Mouse (Mus musculus) midbrain, embryonic 15.5 days (tissue): Measurements from ENCODE around the gene Tardbp. TPM values are rescaled to one million over a fixed set of nuclear protein-coding genes. Genes with fewer than 3 reads are reported as not detected.
A peak's percentile ranks its signal among the peaks of the same experiment; 100 is the strongest.

Source experiments
- ATAC-seq: fragments of 200-750 bp; cut with Nextera tagmentation; replicated peaks from 2 replicates; pipeline ENCODE4 v1.8.0; 2017; ENCODE audit warnings: moderate TSS enrichment
- H3K27ac ChIP-seq: fragments of 300-500 bp; sonication (generic); 2 replicates; pipeline ENCODE4 v1.5.1; 2015; ENCODE audit warnings: mild to moderate bottlenecking, inconsistent platforms
- H3K27me3 ChIP-seq: fragments of 300-500 bp; sonication (generic); replicated peaks from 2 replicates; pipeline ENCODE4 v1.6.1; 2015; ENCODE audit warnings: inconsistent platforms
- H3K36me3 ChIP-seq: fragments of 300-500 bp; sonication (generic); replicated peaks from 2 replicates; pipeline ENCODE4 v1.6.1; 2015; ENCODE audit warnings: inconsistent platforms
- H3K4me1 ChIP-seq: fragments of 300-500 bp; sonication (generic); 2 replicates; pipeline ENCODE4 v1.6.1; 2015; ENCODE audit warnings: inconsistent platforms
- H3K4me2 ChIP-seq: fragments of 300-500 bp; sonication (generic); 2 replicates; pipeline ENCODE4 v1.6.1; 2015; ENCODE audit warnings: inconsistent platforms, mild to moderate bottlenecking, moderate library complexity
- H3K4me3 ChIP-seq: fragments of 300-500 bp; sonication (generic); 2 replicates; pipeline ENCODE4 v1.5.1; 2015; ENCODE audit warnings: mild to moderate bottlenecking, inconsistent platforms
- H3K9ac ChIP-seq: fragments of 300-500 bp; sonication (generic); 2 replicates; pipeline ENCODE4 v1.6.1; 2015; ENCODE audit warnings: mild to moderate bottlenecking, inconsistent platforms
- H3K9me3 ChIP-seq: fragments of 300-500 bp; sonication (generic); 2 replicates; pipeline ENCODE4 v1.6.1; 2016; ENCODE audit warnings: inconsistent platforms
- WGBS: fragments of 180-500 bp; shearing (Covaris S2); methylation state at CpG from one replicate; pipeline ENCODE4 v1.1.7; 2015; ENCODE audit warnings: mixed read lengths; 5-methylcytosine and 5-hydroxymethylcytosine counted together
- polyA plus RNA-seq: library from polyadenylated mRNA; unstranded; fragments of >200 nt; fragmentation: Nextera tagmentation; extraction: Ambion mirVana; gene quantifications from 2 replicates; pipeline ENCODE4 v1.2.1, GENCODE M21; 2015

Gene Tardbp
- polyA plus RNA-seq, result 182 and 185 TPM in 2 replicates

DNA sequence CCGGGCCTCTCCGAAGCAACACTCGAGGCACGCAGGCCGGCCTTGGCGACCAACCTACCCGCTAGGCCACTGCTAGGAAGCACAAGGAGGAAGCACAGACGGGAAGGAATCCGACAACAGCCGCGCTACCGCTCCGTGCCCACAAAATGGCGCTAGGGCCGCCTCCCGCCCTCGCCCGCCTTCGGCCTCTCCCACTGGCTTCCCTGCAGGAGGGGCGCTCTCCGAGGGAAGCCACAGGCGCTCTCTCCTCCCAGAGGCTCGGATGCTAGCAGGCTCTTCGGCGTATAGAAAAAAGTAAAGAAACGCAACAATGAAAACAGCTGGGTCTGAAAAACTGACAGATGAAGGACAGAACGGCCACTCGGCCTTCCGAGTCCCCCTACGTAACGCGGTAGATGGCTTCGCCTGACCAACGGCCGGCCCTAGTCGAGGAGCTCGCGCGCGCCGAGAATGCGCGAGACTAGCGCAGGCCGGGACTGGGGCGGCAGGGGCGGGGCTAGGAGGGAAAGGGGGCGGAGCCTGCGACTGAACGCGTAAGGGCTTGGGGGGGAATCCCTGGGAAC lies at the start of gene Tardbp:
Gene Tardbp, minus strand, starts transcription at position 397 of the 563 bp plus-strand sequence.
- Histone ChIP-seq H3K9ac (peak within 1 kb of the TSS; percentile 96), H3K9me3 (no peaks in the 10 kb centered on the region), H3K4me2 (peak within 1 kb of the TSS; percentile 83), H3K4me3 (peak within 1 kb of the TSS; percentile 84), H3K27me3 (no peaks in the 10 kb centered on the region), H3K4me1 (peaks cover 28% of the 10 kb centered on the region), H3K36me3 (peaks cover 21% of the 10 kb centered on the region), H3K27ac (peak within 1 kb of the TSS; percentile 93)
- under 1% methylated on average over 51 of the region's 51 CpGs for WGBS
- ATAC-seq, result peak; percentile 96

DNA sequence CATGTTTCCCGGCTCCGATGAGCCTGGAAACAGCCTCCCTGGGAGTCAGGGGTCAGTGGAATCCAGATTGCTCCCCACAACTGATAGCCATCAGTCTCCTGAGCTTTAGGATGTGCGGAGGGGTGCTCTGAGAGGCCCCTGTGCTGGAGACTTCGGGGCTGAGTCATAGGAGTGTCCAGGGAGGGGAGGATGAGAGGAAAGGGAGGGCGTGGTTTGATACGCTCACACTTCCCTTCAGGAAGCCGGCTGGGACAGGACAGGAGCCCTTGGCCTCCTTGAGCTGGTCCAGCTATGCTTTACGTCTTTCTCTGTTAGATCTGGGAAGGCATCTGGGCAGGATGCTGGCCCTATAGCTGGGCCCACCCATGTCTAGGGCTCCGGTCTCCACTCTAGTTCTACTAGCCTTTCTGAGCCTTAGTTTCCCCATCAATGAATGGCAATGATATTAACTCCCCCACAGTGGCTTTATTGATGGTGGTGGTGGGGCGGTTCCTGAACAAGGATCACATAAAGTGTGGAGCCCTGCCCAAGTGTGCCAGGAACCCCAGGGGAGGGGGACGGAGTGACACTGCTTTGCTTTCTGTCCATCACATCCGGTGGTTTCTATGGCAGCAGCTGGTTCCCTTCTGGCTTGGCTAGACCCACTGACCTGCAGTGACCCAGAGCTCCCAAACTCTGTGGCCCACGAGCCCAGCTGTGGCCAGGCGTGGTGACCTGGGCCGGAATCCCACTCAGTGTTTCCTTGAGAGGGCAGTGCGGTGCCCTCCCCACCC lies 49.6 kb upstream of the Tardbp start:
- WGBS, result 50% methylated on average over 15 of the region's 16 CpGs
- no peak overlapping the region for H3K27ac ChIP-seq
- no peaks in the 10 kb centered on the region for H3K27me3 ChIP-seq
- no peak overlapping the region for H3K9ac ChIP-seq
- H3K9me3 ChIP-seq, result no peaks in the 10 kb centered on the region
- no peak for ATAC-seq
- peaks cover 12% of the 10 kb centered on the region for H3K4me1 ChIP-seq
- H3K4me2 ChIP-seq, result no peak overlapping the region; the same call in 1 of the 2 replicates
- H3K36me3 ChIP-seq, result no peaks in the 10 kb centered on the region
- no peak overlapping the region for H3K4me3 ChIP-seq

DNA sequence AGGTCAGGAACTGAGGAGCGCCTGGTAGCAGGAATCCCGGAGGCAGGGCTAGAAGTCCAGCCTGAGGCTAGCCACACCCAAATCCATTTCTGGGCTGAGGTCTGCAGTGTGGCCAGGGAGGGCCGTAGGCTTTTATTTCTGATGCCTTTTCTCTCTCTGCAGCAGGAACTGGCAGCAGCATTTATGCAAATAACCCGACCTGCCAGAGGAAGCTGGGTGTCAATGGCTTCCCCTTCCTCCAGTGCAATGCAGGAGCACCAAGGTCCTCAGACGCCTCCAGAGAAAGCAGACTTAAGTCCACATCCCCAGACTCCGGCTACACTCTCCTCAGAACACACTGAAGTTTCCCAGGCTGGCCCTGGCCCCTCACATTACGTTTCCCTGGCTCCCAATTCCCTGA lies 48.2 kb upstream of the Tardbp start:
- no peak overlapping the region for H3K4me3 ChIP-seq
- H3K4me1 ChIP-seq, result peaks cover 12% of the 10 kb centered on the region
- H3K27ac ChIP-seq, result no peak overlapping the region
- ATAC-seq, result no peak
- no peak overlapping the region for H3K4me2 ChIP-seq
- H3K9ac ChIP-seq, result no peak overlapping the region
- H3K27me3 ChIP-seq, result no peaks in the 10 kb centered on the region
- no peaks in the 10 kb centered on the region for H3K9me3 ChIP-seq
- WGBS, result 50% methylated on average over 7 of the region's 7 CpGs
- no peaks in the 10 kb centered on the region for H3K36me3 ChIP-seq

DNA sequence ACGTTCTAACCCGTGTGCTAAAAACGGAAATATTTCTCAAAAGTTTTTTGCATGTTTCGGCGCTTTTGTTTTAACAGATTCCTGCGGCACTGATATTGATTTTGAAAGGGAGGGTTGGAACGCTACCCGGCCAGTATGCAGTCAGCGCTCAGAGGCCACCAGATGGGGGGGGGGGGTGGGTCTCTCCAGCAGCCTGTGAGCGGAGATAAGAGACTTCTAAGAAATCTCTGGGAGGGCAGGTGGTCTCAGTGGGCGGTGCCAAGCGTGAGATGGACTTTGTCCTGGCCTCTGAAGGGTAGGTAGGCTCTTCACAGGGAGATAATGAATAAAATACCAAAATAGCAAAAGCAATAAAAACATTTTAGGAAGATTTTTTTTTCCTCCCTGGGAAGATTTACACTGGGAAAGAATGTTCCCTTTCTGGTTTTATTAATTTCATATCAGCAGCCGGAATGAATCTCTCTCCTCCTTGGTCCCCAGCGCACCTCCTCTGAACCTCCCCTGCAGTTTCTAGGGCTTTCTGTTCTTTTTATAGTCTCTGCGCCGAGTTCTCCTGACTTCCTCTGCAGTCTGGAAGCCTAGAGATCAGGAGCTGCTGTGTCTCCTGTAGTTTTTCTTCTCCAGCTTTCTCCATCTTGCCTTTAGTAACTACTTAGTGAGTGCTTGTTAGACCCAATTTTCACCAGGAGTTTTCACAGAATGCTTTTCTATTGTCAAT lies 44.6 kb upstream of the Tardbp start:
- H3K36me3 ChIP-seq, result no peaks in the 10 kb centered on the region
- no peak overlapping the region for H3K9ac ChIP-seq
- no peak overlapping the region for H3K4me3 ChIP-seq
- no peak overlapping the region for H3K27ac ChIP-seq
- H3K27me3 ChIP-seq, result no peaks in the 10 kb centered on the region
- no peaks in the 10 kb centered on the region for H3K9me3 ChIP-seq
- H3K4me2 ChIP-seq, result no peak overlapping the region
- H3K4me1 ChIP-seq, result peaks cover 3% of the 10 kb centered on the region
- no peak for ATAC-seq
- WGBS, result 60% methylated on average over 16 of the region's 16 CpGs

DNA sequence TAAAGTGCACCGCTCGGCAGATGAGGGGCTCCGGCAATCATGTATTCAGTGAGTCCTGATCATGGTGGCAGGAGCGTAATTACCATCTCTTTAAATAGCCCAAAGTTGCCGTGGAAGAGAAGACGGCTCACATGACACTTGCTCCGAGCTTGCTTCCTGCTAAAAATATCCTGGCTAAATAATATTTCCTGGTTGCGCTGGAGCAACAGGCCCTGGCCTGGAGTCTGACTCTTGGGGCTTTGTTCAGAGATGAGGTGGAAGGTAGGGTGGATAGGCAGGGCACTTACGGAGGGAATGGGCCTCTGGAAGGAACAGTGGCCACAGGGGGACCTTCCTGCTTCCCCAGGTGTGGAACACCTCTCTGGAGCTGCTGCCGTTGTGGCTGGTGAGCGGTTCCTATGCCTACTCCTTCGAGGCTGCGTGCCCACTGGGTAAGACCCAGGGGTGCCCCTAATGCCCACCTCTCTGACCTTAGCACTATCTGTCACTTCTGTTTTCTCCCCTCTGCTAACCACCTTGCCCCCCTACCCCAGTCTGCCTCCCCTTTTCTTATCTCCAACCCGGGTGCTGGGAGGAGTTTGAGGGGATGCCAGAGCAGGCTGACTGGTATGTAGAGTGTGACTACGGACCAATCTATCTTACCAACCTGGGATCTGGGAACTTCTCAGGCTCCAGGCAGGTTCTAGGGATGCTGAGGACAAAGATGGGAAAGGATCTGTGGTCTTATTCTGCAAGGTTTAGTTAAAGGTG lies 40.4 kb upstream of the Tardbp start:
- no peak for ATAC-seq
- Histone ChIP-seq H3K9me3 (no peaks in the 10 kb centered on the region), H3K27ac (no peak overlapping the region), H3K27me3 (no peaks in the 10 kb centered on the region), H3K36me3 (no peaks in the 10 kb centered on the region), H3K4me1 (peaks cover 6% of the 10 kb centered on the region; the same call in 1 of the 2 replicates), H3K9ac (no peak overlapping the region), H3K4me3 (no peak overlapping the region), H3K4me2 (no peak overlapping the region)
- 88% methylated on average over 15 of the region's 15 CpGs for WGBS

DNA sequence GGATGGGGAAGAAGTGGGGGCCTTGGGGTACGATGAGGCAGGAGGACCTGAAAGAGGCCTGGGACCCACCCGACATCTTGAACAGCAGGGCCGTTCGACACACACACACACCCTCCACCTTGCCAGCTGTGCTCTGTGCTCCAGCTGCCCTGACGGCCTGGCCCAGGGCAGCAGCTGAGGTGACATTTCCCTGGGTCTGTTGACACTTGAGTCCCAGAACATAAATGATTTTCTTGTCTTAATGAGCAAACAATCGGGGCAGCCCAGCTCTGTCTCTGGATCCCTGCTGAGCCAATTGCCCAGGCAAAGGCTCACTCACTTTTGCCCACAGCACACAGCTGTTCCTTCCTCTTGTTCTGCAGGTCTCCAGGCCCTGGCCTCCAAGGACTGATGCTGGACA lies 37.2 kb upstream of the Tardbp start:
- Histone ChIP-seq H3K27ac (no peak overlapping the region), H3K4me1 (peaks cover 6% of the 10 kb centered on the region; the same call in 1 of the 2 replicates), H3K27me3 (no peaks in the 10 kb centered on the region), H3K4me3 (no peak overlapping the region), H3K36me3 (no peaks in the 10 kb centered on the region), H3K9ac (no peak overlapping the region), H3K9me3 (no peaks in the 10 kb centered on the region), H3K4me2 (no peak overlapping the region)
- 57% methylated on average over 6 of the region's 6 CpGs for WGBS
- no peak for ATAC-seq

DNA sequence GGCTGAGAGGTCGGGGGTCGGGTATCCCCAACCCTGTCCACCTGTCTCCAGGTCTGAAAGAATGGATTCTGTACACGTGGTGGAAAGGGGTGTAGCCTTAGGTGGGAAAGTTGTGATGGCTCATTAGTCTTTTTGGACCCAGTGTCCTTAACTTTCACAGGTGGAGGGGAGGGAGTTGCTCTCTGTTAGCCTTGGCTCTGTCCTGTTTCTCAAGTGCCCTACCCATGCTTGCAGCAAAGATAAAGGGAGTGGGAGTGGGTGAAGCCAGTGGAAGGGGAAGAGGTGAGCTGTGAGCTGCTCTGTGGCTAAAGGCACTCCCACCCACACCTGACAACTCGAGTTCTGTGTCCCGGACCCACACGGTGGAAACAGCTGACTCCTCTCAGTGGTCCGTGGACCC lies 36.5 kb upstream of the Tardbp start:
- Histone ChIP-seq H3K27me3 (no peaks in the 10 kb centered on the region), H3K27ac (no peak overlapping the region), H3K4me3 (no peak overlapping the region), H3K9ac (no peak overlapping the region), H3K9me3 (no peaks in the 10 kb centered on the region), H3K36me3 (no peaks in the 10 kb centered on the region), H3K4me2 (no peak overlapping the region), H3K4me1 (peaks cover 6% of the 10 kb centered on the region; the same call in 1 of the 2 replicates)
- no peak for ATAC-seq
- WGBS, result 75% methylated on average over 7 of the region's 7 CpGs

DNA sequence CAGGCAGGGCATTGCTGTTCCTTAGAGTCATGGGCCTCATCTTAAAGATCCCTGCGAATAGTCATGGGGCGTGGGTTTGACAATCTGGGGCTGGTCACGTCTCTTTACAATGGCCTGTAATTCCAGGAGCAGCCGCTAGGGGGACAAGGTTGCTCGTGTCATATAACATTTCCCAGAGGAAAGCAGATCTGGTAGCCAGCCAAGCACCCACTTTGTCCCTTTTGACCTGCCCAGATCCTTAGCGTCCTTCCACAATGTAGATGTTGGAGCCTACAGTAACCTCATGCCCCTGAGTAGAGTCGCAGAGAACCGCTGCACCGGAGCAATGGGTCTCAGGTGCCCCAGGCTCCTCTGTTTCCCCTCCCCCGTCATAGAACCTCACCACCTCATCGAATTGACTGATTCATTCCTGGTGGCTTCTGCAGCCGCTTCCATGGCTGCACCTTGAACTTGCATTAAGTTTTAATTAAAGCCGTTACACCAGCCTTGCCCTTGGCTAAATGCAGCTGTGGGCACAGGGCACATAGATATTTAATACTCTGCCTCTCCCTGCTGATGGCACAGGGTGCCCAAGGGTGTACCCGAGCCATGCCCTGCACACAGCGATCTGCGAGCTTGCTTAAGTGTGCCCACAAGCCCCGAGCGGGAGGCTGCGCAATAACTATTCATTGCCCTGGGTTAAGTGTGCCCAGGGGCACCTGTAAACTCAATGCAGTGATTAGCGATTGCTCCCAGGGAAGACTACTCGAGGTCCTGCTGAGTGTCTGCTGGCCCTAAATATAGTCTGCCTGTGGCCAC lies 35.5 kb upstream of the Tardbp start:
- H3K4me2 ChIP-seq, result peak overlapping the region; percentile 21; the same call in 1 of the 2 replicates
- whole genome bisulfite sequencing, result 32% methylated on average over 21 of the region's 21 CpGs
- no peak overlapping the region for H3K9ac ChIP-seq
- no peaks in the 10 kb centered on the region for H3K9me3 ChIP-seq
- no peak overlapping the region for H3K27ac ChIP-seq
- no peaks in the 10 kb centered on the region for H3K36me3 ChIP-seq
- H3K27me3 ChIP-seq, result no peaks in the 10 kb centered on the region
- peaks cover 6% of the 10 kb centered on the region; the same call in 1 of the 2 replicates for H3K4me1 ChIP-seq
- H3K4me3 ChIP-seq, result no peak overlapping the region
- ATAC-seq, result no peak

DNA sequence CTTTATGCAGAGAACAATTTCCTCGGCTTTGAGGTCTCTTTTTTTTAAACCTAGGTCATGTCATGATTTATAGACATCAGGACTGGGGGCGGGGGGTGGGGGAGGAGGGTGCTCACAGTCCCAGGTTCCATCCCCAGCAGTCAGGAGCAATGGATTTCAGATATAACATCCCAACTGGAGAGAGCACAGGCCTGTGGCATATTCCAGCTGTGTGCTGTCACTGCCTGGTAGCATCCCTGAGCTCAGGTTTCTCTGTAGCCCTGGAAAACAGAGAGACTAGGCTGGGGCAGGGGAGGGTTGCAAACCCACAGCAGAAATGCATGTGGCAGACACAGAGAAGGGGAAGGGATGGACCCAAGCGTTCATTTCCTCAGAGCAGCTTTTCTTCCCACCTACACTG lies 33.4 kb upstream of the Tardbp start:
- Histone ChIP-seq H3K4me2 (no peak overlapping the region), H3K9me3 (no peaks in the 10 kb centered on the region), H3K27ac (no peak overlapping the region), H3K27me3 (no peaks in the 10 kb centered on the region), H3K4me3 (no peak overlapping the region), H3K36me3 (no peaks in the 10 kb centered on the region), H3K4me1 (peaks cover 6% of the 10 kb centered on the region; the same call in 1 of the 2 replicates), H3K9ac (no peak overlapping the region)
- ATAC-seq, result no peak
- 64% methylated on average over 3 of the region's 3 CpGs for WGBS

DNA sequence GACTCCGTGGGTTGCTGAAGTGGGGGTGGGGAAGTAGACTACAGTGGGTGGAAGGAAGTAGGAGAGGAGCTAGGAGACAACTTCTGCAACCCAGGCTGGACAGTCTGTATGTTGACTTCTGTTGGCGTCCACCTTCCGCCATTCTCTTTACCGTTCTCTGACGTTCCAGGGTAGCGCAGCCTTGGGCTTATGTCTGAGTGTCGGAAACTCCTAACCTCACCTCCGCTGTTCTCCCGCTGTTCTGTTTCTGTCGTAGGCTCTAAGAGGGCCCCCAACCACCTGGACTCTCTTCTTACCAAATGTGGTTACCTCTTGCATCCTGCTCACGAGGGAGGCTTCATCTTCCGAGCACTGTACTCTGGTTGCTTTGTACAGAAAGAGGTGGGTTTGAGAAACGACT lies 31.0 kb upstream of the Tardbp start:
- ATAC-seq, result no peak
- WGBS, result 91% methylated on average over 13 of the region's 13 CpGs
- H3K9ac ChIP-seq, result no peak overlapping the region
- no peak overlapping the region for H3K4me3 ChIP-seq
- H3K9me3 ChIP-seq, result no peaks in the 10 kb centered on the region
- H3K27me3 ChIP-seq, result no peaks in the 10 kb centered on the region
- no peak overlapping the region for H3K4me2 ChIP-seq
- no peaks in the 10 kb centered on the region for H3K36me3 ChIP-seq
- peaks cover 6% of the 10 kb centered on the region; the same call in 1 of the 2 replicates for H3K4me1 ChIP-seq
- no peak overlapping the region for H3K27ac ChIP-seq

DNA sequence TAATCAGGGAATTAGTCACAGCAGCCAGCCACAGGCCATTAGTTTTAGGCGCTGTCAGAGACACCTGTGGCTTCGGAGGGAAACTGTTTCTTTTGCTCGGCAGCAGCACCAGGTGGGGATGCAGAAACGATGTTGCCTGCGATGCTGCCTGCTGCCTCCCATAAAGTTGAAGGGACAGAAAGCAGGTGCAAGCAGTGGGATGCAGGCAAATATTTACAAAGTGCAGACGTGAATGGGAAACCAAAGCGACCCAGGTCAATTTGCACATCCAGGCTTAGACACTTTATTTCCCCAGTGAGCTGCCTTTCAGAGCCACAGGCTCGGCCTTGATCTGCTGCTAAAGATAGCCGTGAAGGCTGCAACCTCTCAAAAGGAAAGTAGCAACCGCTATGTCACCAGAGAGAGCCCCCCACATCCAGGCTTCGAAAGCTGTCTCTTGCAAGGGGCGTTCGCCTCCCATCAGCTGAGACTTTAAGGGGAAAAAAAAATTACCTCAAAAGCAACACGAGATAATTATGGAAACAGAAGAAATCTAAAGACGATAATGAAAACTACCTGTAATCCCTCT lies 30.0 kb upstream of the Tardbp start:
- no peak overlapping the region for H3K4me2 ChIP-seq
- H3K9me3 ChIP-seq, result no peaks in the 10 kb centered on the region
- ATAC-seq, result no peak
- H3K27me3 ChIP-seq, result no peaks in the 10 kb centered on the region
- H3K27ac ChIP-seq, result no peak overlapping the region
- H3K4me3 ChIP-seq, result no peak overlapping the region
- H3K9ac ChIP-seq, result no peak overlapping the region
- no peaks in the 10 kb centered on the region for H3K4me1 ChIP-seq
- WGBS, result 42% methylated on average over 15 of the region's 15 CpGs
- no peaks in the 10 kb centered on the region for H3K36me3 ChIP-seq
